Mouse (Mus musculus) limb, embryonic 11.5 days (tissue): ENCODE data around the gene Ripk3. TPM values are rescaled to one million over a fixed set of nuclear protein-coding genes. Genes with fewer than 3 reads are reported as not detected.

ENCODE experiments used
- ATAC-seq: fragments of 200-750 bp; cut with Nextera tagmentation; 2 replicates; pipeline ENCODE4 v1.8.0; 2017; ENCODE audit warnings: low read depth; ENCODE audit not compliant: insufficient number of reproducible peaks, low FRiP score, low TSS enrichment
- DNase-seq: peaks from one replicate; pipeline ENCODE4 v3.0.0-alpha.2; 2015; ENCODE audit warnings: low spot score
- H3K27ac ChIP-seq: fragments of 300-500 bp; sonication (generic); replicated peaks from 2 replicates; pipeline ENCODE4 v1.5.1; 2014; ENCODE audit warnings: low read depth, mild to moderate bottlenecking, low read length
- H3K27me3 ChIP-seq: fragments of 300-500 bp; sonication (generic); 2 replicates; pipeline ENCODE4 v1.6.1; 2014; ENCODE audit warnings: mild to moderate bottlenecking, low read length, mixed read lengths; ENCODE audit not compliant: control insufficient read depth, insufficient read depth
- H3K36me3 ChIP-seq: fragments of 300-500 bp; sonication (generic); 2 replicates; pipeline ENCODE4 v1.6.1; 2014; ENCODE audit warnings: mild to moderate bottlenecking, low read length, moderate library complexity, mixed read lengths; ENCODE audit not compliant: control insufficient read depth, insufficient read depth
- H3K4me1 ChIP-seq: fragments of 300-500 bp; sonication (generic); 2 replicates; pipeline ENCODE4 v1.6.1; 2014; ENCODE audit warnings: low read length, mixed read lengths; ENCODE audit not compliant: control insufficient read depth, insufficient read depth
- H3K4me2 ChIP-seq: fragments of 300-500 bp; sonication (generic); 2 replicates; pipeline ENCODE4 v1.6.1; 2014; ENCODE audit warnings: low read depth, mild to moderate bottlenecking, moderate library complexity; ENCODE audit not compliant: severe bottlenecking
- H3K4me3 ChIP-seq: fragments of 300-500 bp; sonication (generic); 2 replicates; pipeline ENCODE4 v1.5.1; 2014; ENCODE audit warnings: low read depth, low read length
- H3K9ac ChIP-seq: fragments of 300-500 bp; sonication (generic); 2 replicates; pipeline ENCODE4 v1.6.1; 2014; ENCODE audit warnings: mild to moderate bottlenecking, low read length
- H3K9me3 ChIP-seq: fragments of 300-500 bp; sonication (generic); 2 replicates; pipeline ENCODE4 v1.6.1; 2016; ENCODE audit warnings: low read length; ENCODE audit not compliant: control insufficient read depth
- WGBS: fragments of 180-500 bp; shearing (Covaris S2); extraction: QIAGEN DNeasy Blood & Tissue Kit; methylation state at CpG from one replicate; pipeline ENCODE4 v1.1.7; 2014; 5-methylcytosine and 5-hydroxymethylcytosine counted together
- polyA plus RNA-seq: library from polyadenylated mRNA; unstranded; fragments of >200 nt; fragmentation: Nextera tagmentation; extraction: Ambion mirVana; gene quantifications from 2 replicates; pipeline ENCODE4 v1.2.1, GENCODE M21; 2014

The Ripk3 gene
- polyA plus RNA-seq = 26.3 and 30.8 TPM in 2 replicates

DNA sequence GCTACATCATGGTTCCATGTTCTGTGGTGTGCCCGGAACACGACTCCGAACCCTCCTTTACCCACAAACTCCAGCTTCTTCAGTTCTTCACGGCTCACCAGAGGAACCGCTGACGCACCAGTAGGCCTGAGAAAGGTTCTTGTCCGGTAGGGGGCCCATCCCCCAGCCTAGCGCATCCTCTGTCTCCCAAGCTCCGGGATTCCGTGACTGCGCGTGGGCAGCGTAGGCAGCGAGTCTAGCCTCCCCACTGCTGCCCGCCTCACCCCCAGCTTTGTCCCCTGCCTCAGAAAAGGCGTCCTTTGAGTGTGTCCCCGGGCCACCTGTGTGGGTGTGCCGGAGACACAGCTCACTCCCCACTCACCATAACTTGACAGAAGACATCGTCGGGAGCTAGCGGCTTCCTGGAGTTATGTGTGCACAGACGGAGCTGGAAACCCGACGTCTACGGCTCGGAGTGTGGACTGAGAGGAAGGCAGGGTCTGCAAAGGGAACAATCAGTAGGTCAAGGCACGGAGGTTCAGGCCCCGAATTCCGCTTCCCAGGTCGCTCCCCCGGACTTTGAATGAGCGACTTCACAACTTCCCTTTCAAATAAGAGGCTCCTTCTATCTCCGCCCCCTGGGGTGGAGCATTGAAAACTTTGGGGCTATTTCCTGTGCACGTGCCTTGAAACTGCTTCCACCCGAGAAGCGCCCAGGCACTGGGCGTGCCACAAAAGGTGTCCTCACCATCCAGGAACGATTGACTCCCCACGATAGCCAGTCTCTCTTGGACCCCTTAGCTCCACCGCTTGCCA is at the start of gene Ripk3:
Gene Ripk3 (minus strand): TSS at position 610 of the 795 bp plus-strand sequence.
- WGBS = 5% methylated on average over 40 of the region's 40 CpGs
- peak within 1 kb of the TSS; percentile 72 for H3K4me2 ChIP-seq
- ATAC-seq = no peak
- no peaks in the 10 kb centered on the region for H3K9me3 ChIP-seq
- DNase-seq = peak; percentile 52
- H3K4me1 ChIP-seq = peaks cover 3% of the 10 kb centered on the region; the same call in 1 of the 2 replicates
- H3K27me3 ChIP-seq = peaks cover 28% of the 10 kb centered on the region; the same call in 1 of the 2 replicates
- H3K27ac ChIP-seq = no peak within 1 kb of the TSS
- peak within 1 kb of the TSS; percentile 36; the same call in 1 of the 2 replicates for H3K9ac ChIP-seq
- H3K36me3 ChIP-seq = no peaks in the 10 kb centered on the region
- peak within 1 kb of the TSS; percentile 22 for H3K4me3 ChIP-seq

DNA sequence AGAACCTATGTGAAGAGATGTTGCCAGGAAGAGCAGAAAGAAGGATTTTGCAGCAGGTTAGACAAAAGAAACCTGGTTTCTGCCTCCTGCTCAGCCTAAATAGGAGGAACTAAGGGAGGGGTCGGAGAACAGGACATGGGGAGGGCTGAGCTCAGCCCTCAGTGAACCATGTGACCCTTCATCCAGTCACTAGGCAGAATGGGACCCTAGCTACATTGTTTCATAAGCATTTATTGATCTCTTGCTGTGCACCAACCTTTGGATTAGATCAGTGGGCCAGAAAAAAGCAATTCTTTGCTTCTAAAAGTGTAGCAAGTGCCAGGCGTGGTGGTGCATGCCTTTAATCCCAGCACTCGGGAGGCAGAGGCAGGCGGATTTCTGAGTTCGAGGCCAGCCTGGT is 49.6 kb upstream of the Ripk3 start:
- WGBS = 95% methylated on average over 5 of the region's 5 CpGs

DNA sequence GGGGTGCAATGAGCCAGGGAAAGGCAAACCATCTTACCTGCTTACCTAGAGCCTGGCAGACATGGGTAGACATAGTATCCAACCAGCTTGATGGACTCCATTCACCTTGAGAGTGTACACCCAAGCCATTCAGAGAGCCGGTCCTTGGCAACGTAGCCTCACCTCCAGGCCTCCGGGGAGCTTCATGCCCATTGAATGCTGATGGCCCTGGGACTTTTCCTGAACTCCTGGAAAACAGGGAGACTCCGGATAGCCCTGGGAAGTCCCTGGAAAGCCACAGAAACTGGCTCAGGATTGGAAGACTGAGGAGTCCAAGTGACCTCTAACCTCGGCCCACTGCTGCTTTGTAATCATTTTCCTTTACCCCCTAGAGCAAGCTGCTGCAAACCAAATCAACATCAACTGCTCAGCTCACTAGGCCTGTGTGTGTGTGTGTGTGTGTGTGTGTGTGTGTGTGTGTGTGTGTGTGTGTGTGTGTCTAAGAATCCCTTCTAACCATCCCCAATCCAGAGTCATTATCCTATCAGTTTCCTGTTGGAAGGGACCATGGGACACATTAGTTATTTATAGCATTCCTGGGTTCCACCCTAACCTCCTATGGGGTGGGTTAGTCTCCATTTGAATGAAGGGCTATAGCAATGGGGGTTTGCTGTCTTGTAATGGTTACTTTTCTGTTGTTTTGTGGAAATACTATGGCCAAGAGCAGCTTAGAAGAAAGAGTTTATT is 46.3 kb upstream of the Ripk3 start:
- no peak for DNase-seq
- no peak overlapping the region; the same call in 1 of the 2 replicates for H3K4me2 ChIP-seq
- no peaks in the 10 kb centered on the region for H3K9me3 ChIP-seq
- peaks cover 5% of the 10 kb centered on the region; the same call in 1 of the 2 replicates for H3K36me3 ChIP-seq
- WGBS = 81% methylated on average over 5 of the region's 5 CpGs
- no peak overlapping the region for H3K4me3 ChIP-seq
- H3K9ac ChIP-seq = no peak overlapping the region
- ATAC-seq = no peak
- no peak overlapping the region for H3K27ac ChIP-seq
- H3K4me1 ChIP-seq = peaks cover 18% of the 10 kb centered on the region; the same call in 1 of the 2 replicates
- H3K27me3 ChIP-seq = no peaks in the 10 kb centered on the region

More for the DNA sequence above, 49.6 kb upstream of the Ripk3 start:
- ATAC-seq (no peak), DNase-seq (no peak)
- Histone ChIP-seq H3K9me3 (no peaks in the 10 kb centered on the region), H3K4me2 (no peak overlapping the region), H3K36me3 (no peaks in the 10 kb centered on the region), H3K27me3 (no peaks in the 10 kb centered on the region), H3K4me1 (peaks cover 19% of the 10 kb centered on the region; the same call in 1 of the 2 replicates), H3K27ac (no peak overlapping the region), H3K9ac (no peak overlapping the region), H3K4me3 (no peak overlapping the region)

DNA sequence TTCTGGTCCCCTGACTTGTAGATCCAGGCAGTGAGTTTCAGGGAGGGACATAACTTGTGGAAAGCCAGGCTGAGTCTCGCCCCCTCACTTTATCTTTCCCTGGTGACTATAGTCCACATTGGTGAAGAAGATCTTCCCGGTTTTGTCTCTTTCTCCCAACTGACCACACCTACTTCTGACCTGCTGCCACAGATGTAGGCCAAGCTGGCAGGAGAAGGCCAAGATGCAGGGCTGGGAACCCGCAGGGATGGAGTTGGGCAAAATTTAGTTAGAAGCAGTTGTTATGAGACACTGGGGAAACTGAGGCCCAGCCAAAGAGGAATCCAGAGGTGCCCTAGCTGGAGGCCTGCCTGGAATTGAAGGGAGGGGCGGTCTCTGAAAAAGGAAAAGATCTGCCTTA is 44.5 kb upstream of the Ripk3 start:
- no peak overlapping the region for H3K4me2 ChIP-seq
- peaks cover 20% of the 10 kb centered on the region for H3K4me1 ChIP-seq
- no peak overlapping the region for H3K9ac ChIP-seq
- H3K27ac ChIP-seq = no peak overlapping the region
- ATAC-seq (no peak), DNase-seq (no peak)
- WGBS = 78% methylated on average over 4 of the region's 4 CpGs
- H3K27me3 ChIP-seq = no peaks in the 10 kb centered on the region
- H3K36me3 ChIP-seq = peaks cover 9% of the 10 kb centered on the region; the same call in 1 of the 2 replicates
- H3K9me3 ChIP-seq = no peaks in the 10 kb centered on the region
- no peak overlapping the region for H3K4me3 ChIP-seq

DNA sequence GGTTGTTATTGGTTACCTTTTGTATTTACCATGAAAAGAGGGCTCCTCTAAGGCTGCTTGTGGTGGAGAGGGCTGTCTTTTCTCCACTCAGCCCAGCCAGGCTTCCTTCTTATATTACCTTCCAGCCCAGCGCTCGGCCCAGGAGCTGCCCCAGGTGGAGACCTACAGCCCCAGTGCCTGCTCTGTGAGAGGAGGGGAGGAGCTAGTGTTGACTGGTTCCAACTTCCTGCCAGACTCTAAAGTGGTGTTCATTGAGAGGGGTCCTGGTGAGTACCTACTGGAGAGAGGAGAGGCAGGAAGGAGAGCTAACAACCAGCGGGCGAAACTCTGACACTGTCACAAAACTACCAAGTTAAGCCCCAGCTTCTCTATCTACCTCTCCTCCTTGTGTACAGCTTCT is 41.7 kb upstream of the Ripk3 start:
- DNase-seq (no peak), ATAC-seq (no peak)
- H3K36me3 ChIP-seq = peaks cover 9% of the 10 kb centered on the region; the same call in 1 of the 2 replicates
- H3K9ac ChIP-seq = no peak overlapping the region
- no peaks in the 10 kb centered on the region for H3K27me3 ChIP-seq
- peaks cover 26% of the 10 kb centered on the region for H3K4me1 ChIP-seq
- no peaks in the 10 kb centered on the region for H3K9me3 ChIP-seq
- 79% methylated on average over 4 of the region's 4 CpGs for WGBS
- H3K27ac ChIP-seq = no peak overlapping the region
- H3K4me2 ChIP-seq = no peak overlapping the region
- H3K4me3 ChIP-seq = no peak overlapping the region

DNA sequence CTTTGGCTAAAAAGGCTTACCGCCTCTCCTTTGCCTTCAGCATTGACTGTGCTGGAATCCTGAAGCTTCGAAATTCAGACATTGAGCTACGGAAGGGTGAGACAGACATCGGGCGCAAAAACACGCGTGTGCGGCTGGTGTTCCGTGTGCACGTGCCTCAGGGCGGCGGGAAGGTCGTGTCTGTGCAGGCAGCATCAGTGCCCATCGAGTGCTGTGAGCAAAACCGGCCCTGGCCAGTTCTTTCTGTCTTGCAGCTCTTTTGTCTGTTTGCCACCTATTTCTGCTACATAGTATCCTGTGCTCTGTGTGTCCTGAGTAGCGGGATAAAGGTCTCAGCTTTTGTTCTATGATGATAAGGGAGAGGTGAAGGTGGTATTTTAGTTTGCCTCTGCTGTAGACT is 41.2 kb upstream of the Ripk3 start:
- Histone ChIP-seq H3K4me3 (no peak overlapping the region), H3K27me3 (no peaks in the 10 kb centered on the region), H3K4me1 (peaks cover 21% of the 10 kb centered on the region), H3K4me2 (no peak overlapping the region), H3K9me3 (no peaks in the 10 kb centered on the region), H3K9ac (no peak overlapping the region), H3K27ac (no peak overlapping the region), H3K36me3 (peaks cover 9% of the 10 kb centered on the region; the same call in 1 of the 2 replicates)
- no peak for ATAC-seq
- no peak for DNase-seq
- whole genome bisulfite sequencing = 91% methylated on average over 16 of the region's 16 CpGs

DNA sequence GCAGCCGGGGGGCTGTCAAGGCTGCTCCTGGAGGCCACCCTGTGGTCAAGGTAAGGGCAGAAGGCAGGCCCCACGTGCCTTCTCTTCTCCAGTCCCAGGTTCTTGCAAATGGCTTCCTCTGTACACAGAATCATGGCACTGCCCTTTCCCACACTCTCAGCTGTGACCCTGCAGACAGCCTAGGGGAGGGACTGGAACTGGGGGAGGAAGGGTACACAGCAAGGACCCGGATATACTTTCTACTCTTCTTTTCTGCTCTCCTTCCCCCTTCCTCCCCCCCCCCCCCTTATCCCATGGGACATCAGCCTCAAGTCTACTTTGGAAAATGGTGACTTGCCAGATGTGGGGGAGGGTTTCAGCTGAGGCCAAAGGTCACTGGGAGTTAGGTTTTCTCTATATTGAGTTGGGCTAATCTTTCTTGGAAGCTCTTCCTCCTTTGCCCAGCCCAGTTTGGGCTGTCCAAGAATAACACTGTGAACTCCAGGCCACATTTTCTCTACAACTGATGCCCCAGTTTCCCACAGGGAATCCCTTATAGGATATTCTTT is 40.1 kb upstream of the Ripk3 start:
- H3K27ac ChIP-seq = no peak overlapping the region; the same call in 1 of the 2 replicates
- H3K9me3 ChIP-seq = no peaks in the 10 kb centered on the region
- H3K36me3 ChIP-seq = peaks cover 9% of the 10 kb centered on the region; the same call in 1 of the 2 replicates
- peaks cover 23% of the 10 kb centered on the region for H3K4me1 ChIP-seq
- H3K9ac ChIP-seq = no peak overlapping the region
- no peak overlapping the region; the same call in 1 of the 2 replicates for H3K4me2 ChIP-seq
- H3K27me3 ChIP-seq = no peaks in the 10 kb centered on the region
- no peak for ATAC-seq
- no peak overlapping the region for H3K4me3 ChIP-seq
- no peak for DNase-seq
- 40% methylated on average over 3 of the region's 3 CpGs for WGBS
